Mouse (Mus musculus): ENCODE data around the gene Nrn1l.

- TF ChIP-seq CTCF (IDR thresholded peaks at IDR 0.05; ENCODE audit: low read depth, low read length) (no peak), POLR2A (IDR thresholded peaks at IDR 0.05; ENCODE audit: borderline replicate concordance, low read depth, low read length) (no peak)
Observed at GRCm38 (mm10) chr8:105889756-105890465, 3.5 kb upstream of the Nrn1l start.
